Mouse (Mus musculus): Measurements from ENCODE around the gene Gm5741. TPM values are rescaled to one million over a fixed set of nuclear protein-coding genes. Genes with fewer than 3 reads are reported as not detected.
"Not testable (repeated sequence)": the region's sequence is repeated elsewhere in the genome, so short reads cannot be mapped to it uniquely, and the experiment has no call there.

Gm5741 gene
- 1 to 10 TPM in 1 of 2 experiments, not detected in 1; 1.2 TPM for total RNA-seq (2021)
- long read RNA-seq, experiment 1 = 0 reads
- long read RNA-seq, experiment 2 = 0 reads

DNA sequence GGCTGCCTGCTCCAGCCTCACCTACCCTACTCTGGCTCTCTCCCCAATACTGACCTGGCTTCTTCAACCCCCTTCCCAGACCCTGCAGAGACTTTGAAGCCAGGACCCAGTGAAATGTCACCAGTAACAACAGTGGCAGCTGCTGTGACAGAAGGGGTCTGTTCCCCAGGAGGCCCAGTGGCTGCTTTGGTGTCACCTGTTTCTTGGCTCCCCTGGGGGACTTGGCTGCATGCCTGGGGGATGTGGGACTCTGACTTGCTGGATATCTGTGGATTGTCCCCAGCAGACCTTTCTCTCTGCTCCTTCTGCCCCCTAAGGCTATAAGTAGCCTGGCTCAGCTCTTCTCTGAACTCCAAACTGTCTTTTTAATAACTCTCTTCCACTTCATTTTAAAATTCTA is at the start of gene Gm5741:
Gm5741 (minus strand) TSS at position 1 of the 400 bp plus-strand sequence.
- no peak for DNase-seq

DNA sequence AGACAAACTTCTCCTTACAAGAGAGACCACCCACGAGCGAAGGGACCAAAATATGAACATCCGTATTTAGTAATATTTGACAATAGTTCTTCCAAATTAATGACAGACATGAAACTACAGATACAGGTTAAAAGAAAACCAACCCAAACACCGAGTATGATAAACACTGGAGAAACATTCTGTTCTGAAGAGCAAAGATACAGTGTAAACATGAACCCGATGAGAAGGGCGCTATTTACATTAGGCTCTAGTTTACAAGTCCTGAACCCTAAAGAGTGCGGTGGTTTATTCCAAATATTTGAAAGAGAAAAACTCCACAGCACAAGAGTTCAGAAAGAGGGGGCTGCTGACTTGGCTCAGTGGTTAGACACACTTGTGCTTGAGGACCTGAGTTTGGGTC is 49.2 kb upstream of the Gm5741 start:
- no peak for DNase-seq

DNA sequence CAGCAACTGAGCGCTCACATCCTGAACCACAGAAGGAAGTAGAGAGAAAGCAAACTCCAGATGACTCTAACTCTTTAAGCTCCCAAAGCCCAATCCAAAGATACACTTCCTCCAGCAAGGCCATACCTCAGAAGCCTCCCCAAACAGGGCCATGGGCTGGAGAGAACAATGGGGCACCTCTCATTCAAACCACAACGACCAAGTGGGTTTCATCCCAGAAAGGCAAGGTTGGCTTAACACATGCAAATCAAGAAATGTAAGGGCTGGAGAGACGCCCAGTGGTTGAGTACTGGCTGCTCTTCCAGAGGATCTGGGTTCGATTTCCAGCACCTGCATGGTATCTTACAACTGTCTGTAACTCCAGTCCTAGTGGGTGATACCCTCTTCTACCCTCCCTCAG is 47.7 kb upstream of the Gm5741 start:
- DNase-seq = no peak

DNA sequence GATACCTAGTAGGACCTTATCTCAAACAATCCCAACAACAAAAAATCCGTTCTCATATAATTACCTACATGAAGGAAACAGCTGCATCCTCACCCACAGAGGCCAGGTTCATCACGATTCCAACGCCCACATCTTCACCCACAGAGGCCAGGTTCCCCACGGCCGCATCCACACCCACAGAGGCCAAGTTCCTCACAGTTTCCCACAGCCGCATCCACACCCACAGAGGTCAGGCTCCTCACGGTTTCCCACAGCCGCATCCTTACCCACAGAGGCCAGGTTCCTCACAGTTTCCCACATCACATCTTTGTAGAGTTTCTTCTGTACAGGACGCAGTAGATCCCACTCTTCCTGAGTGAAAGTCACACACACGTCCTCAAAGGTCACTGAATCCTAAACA is 45.5 kb upstream of the Gm5741 start:
- no peak for DNase-seq

DNA sequence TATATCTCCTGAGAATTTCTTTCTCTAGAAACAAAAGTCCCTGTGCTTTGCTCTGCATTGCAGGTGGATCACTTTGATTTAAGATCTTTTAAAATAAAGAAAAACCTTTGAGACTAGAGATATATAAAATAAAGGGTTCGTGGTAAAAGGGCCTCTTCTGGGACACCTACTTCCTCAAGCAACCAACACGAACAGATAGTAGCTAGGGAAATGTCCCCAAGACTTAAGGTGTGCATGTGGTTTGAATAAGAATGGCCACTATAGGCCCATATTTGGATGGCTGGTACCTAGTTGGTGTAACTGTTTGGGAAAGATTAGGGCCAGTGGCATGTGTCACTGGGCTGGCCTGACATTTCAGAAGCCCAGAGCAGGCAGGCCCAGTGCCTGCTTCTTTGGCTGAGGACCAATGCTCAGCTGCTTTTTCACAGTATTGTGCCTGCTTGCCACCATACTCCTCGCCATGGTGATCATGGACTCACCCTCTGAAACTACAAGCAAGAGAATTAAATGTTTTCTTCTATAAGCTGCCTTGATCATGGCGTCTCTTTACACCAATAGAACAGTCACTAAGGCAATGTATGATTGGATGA is 32.4 kb upstream of the Gm5741 start:
- DNase-seq = no peak

DNA sequence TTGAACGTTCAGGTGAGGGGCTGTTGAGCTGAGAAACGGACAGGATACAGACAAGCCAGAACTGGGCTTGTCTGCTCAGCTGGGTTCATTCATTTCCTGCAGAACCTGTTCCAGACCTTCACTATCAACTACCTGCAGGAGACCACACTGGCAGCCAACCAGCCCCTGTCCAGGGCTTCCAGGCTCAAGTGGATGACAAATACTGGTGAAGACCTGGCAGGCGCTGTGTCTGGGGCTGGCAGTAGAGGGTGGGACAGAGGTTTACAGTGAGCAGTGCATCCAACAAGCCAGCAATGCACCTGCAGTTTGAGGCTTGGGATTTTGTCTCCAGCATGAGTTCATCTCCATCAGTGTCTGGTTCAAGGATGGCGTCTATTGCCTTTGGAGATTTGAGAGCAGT is 29.1 kb upstream of the Gm5741 start:
- DNase-seq = no peak

DNA sequence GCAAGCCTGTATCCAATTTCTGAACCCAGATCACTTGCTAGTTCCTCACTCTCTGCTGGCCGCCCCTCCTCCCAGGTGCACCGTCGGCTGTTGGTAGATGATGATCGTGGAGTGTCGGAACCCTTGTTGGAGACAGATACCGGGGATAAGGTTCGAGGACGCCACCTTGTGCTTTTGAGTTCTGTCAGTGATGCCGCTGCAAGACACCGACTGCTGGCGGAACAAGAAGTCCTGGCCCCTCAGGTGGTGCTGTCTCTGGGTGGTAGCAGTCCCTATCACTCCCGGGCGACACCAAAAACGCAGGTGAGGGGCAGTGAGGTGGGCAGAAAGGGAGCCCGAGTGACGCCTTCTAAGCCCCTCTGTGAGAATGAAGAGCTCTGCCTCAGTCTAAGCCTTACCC is 28.4 kb upstream of the Gm5741 start:
- no peak for DNase-seq

DNA sequence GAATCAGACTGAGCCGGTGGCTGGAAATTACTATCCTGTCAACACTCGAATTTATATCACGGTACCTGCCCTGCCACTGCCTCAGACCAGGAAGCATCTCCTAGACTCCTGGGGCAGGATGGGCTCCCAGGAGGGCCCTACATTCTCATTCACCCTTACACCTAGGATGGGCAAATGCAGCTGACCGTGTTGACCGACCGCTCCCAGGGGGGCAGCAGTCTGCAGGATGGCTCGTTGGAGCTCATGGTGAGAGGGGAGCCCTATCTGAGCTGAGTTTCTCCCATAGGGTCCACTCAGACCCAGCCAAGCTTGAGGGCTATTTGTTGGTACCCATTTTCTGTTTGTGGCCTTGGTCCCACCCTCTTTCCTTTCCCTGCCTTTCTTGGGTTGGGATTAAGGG is 27.8 kb upstream of the Gm5741 start:
- no peak for DNase-seq

DNA sequence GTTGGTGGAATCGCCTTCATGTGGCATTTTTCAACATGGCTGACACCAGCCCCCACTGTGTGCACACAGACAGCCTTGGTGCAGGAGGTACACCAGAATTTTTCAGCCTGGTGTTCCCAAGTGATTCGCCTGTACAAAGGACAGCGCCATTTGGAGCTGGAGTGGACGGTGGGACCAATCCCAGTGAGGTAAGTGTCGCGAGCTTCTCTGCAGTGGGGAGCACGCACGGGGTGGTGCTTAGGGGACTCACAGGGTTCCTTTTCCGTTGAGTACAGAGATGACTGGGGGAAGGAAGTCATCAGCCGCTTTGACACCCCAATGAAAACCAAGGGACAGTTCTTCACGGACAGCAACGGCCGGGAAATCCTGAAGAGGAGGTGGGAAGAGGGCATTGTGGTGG is 27.3 kb upstream of the Gm5741 start:
- DNase-seq = no peak

DNA sequence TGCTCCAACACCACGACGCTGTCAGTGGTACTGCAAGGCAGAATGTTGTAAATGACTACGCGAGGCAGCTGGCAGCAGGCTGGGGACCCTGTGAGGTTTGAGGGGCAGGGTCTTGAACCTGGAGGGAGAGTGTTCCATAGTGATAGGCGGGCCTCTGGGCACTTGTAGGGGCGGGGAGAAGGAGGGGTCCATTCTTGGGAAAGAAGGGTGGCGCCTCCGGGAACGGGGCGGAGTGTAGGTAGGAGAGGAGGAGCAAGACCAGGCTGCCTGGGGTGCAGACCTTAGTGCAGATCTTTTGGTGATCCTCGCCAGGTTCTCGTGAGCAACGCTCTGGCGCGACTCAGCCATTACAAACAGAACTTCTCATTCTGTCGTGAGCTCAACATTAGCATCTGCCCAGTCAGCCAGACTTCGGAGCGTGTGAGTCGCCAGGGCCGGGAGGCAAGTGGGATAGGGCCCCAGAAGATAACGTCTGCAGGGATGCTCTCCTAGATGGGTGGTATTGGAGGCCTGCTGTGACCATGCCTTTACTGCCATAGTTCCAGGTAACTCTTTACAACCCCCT is 23.8 kb upstream of the Gm5741 start:
- no peak for DNase-seq

DNA sequence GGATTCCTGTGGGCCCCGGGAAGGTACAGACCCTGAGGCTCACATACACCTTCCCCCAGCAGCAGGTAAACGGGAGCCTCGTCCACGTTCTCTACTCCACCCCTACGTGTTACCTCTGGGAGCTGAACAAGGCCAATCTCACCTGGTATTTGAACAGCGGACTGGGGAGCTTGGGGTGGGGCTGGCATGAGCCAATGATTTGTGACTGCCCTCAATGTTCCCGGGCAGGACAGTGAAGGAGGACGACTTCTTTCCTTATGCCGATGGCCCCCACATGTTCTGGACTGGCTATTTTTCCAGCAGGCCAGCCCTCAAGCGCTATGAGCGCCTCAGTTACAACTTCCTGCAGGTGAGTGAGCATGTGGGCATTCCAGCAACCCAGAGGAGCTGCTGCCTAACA is 23.1 kb upstream of the Gm5741 start:
- no peak for DNase-seq

DNA sequence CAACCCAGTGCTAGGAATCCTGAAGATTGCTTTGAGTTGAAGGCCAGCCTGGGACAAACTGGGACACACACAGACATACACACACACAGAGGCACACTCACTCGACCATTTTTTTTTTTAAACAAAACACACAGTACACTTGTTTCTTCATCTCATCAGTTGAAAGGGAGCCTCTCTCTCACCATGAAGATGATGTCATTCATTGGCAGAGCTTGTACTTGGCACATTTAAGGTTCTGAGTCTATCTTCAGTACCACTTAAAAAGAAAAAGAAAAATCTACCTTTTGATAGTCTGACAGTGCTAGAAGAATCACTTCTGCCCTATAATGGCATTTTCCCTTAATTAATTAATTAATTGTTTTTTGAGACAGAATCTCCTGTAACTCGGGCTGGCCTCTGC is 21.0 kb upstream of the Gm5741 start:
- no peak for DNase-seq

DNA sequence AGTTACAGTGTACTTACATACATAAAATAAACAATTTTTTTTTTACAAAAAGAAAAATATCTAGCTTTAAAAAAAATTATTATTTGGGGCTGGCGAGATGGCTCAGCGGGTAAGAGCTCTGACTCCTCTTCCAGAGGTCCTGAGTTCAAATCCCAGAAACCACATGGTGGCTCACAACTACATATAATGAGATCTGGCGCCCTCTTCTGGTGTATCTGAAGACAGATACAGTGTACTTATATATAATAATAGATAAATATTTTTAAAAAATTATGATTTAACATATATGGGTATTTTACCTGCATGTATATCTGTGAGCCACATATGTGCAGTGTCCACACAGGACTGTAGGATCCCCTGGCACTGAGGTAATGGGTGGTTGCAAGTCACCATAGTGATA is 18.5 kb upstream of the Gm5741 start:
- DNase-seq = no peak

DNA sequence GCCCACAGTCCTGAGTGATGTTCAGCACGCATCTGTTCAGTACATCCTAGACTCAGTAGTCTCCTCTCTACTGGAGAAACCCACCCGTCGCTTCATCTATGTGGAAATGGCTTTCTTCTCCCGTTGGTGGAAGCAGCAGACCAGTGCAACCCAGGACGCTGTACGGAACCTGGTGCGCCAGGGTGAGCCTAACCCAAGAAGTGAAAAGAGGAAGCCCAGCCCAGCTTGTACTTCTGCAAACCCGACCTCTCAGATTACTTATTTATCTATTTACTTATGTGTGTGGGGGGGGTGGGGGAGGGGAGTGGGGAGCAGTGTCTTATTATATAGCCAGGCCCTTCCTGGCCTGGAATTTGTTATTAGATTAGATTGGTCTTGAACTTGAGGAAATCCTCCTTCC is 16.9 kb upstream of the Gm5741 start:
- no peak for DNase-seq

DNA sequence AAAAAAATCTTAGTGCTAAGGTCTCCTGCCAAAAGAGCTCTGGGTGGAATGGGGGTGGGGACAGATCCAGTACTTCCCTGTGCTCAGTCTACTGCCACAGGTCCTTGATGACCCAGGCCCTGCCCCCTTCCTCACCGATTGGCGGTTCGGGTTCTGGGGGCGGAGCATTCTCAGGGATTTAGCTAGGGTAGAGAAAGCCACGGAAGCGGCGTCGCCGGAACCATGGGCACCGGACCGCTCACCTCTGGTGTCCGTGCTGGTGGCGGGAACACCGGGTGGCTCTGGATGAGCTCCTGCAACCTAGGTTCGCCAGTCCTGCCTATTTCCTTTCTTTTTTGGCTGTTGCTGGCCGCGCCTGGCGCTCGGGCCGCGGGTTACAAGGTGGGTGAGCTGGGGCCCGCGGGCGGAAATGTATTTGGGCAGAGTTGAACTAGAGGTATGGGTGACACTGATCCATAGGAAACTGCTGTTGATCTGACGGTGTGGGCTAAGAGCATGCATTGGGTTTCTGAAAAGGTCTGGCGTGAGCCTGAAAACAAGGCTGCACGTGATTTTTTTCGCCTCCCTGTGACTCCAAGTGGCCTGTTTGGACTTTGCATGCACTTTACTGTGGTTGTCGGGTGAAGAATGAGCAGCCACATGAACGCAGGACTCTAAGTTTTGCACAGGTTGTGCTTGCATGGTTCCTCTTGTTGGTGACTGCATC is 15.5 kb upstream of the Gm5741 start, which contains the start of gene Man2b1:
Man2b1 (plus strand) TSS at position 163 of the 706 bp plus-strand sequence.
- peak; percentile 96 for DNase-seq

DNA sequence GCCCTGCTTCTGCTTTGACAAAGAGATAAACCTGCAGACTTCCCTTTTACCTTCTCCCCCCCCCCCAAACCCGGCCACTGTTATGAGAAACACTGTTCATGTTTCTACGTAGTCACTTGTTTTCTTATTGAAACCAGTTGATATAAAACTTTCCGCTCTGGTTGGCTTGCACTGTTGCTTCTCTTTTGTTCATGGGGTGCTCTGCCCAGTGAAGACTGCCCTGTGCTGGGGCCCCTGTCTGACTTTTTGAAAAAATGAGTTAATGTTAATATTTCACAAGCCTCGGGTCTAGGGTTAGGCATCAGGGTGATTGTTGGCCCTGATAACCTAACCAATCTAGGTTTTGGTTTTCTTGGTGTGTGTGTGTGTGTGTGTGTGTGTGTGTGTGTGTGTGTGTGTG is 14.4 kb upstream of the Gm5741 start:
- not testable (repeated sequence) for DNase-seq

DNA sequence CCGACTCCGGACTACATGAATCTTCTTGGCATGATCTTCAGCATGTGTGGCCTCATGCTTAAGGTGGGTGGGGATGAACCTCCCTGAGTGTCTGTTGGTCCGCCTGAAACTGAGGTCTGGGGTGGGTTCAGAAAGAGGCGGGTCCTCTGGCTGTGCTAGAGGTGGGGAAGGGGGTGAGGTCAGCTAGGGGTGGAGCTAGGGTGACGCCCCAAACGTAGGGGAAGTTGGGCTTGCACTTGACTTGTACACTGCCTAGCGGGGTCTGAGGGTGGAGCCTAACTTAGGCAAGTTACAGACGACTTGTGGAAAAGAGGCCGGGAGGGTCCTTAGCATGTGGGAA is 13.4 kb upstream of the Gm5741 start, which contains the start of gene Wdr83:
Wdr83 (minus strand) TSS at position 91 of the 340 bp plus-strand sequence.
- DNase-seq = peak; percentile 37 to 53

DNA sequence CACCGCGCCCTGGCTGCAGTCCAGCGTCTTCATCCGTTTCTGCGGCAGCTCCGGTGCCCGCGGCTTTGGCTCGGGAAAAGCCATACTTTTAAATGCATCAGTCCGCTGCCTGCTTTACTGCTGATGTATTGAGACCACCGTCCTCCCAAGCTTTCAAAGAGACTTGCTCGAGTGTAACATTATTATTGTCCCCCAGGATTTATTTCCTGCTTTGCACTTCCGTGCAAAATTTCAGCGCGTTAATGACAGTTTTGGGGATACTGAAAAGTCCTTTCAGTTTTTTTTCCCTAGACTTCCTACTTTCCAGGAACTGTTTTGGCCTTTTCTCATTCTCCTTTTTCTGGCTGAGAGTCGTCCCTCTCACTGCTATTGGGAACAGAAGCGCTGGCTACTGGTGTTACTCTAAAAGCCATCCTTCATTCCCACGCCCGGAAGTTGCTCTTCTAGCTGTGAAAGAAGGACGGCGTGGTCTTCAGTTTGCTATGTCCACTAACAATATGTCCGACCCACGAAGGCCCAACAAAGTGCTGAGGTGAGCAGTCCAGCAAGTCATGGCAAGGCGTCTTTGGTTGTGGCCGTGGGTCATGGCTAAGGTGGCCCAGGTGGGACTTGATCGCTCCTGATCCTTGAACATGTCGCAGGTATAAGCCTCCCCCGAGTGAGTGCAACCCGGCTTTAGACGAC is 12.9 kb upstream of the Gm5741 start, which contains the start of gene Wdr83os:
Wdr83os (plus strand) TSS at position 209 of the 684 bp plus-strand sequence.
- DNase-seq = peak; percentile 49 to 54

DNA sequence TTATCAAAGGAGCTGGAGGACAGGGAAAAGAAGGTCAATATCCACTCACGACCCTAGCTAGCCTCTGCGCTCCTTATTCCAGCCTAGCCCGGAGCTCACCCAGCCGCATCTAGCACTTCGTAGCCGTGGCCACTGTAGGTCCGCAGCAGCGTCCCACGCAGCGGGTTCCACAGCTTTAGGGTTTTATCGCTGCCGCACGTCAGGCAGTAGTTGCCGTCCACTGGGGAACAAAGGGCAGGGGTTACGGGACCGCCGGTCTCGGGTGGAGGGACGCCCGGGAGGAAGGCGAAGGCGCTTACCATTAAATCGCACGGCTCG is 12.4 kb upstream of the Gm5741 start:
- DNase-seq = no peak

DNA sequence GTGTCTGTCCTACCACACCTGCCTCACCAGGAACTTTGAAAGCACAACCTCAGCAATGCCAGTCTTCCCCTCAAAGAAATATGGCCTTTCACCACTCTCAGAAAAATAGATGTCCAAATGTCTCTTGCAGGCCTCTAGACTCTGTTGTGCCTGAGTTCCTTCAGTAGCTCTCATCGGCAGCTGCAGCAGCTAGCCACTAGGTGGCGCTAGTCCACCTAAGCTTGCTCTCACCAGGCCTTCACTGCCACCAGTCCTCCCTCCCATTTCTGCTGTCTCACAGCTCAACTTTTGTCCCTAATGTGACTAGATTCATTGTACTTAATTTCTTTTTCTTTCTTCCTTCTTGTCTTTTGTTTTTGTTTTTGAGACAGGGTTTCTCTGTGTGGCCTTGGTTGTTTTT is 9.2 kb upstream of the Gm5741 start:
- peak; percentile 79 to 85 for DNase-seq

DNA sequence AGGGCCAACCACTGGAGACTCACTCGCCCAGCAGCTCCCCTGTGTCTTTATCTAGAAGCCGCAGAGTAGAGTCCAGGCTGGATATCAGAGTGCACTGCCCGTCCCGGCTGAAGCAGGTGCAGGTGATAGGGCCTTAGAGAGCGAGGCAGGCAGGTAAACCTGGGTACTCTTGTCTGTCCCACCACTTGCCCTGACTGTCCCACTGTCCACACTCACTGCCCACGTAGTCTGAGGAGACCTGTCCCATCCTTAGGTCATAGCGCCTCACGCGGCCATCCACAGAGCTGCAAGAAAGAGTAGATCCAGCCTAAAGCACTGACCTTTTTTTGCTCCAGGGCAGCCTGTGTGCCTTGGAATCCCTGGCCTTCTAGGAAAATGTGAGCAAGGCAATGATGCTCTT is 8.2 kb upstream of the Gm5741 start:
- peak; percentile 47 to 62 for DNase-seq

DNA sequence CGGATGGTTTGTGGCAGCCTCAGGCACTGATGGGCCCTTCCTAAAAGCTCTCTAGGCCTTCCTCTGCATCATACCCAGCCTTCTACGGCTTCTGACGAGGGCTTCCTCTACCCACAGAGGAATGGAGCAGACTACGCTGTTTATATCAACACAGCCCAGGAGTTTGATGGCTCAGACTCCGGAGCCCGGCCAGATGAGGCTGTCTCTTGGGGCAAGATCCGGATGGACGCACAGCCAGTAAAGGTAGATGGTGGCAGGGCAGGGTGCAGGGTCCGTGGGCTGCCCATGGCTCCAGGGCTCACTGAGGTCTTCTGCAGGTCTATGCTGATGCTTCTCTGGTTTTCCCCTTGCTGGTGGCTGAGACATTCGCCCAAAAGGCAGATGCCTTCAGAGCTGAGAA is 6.8 kb upstream of the Gm5741 start:
- no peak for DNase-seq

DNA sequence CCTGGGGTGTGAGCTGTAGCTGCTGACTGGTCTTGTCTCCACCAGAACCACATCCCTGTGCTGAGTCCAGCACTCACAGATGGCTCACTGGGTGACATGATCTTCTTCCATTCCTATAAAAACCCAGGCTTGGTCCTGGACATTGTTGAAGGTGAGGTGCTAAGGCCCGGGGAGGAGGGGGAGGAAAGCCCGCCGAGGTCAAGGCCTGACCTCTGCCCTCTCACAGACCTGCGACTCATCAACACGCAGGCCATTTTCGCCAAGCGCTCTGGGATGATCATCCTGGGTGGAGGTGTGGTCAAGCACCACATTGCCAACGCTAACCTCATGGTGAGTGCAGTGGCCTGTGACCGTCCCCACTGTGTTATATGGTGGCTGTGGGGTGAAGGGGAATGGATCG is 6.4 kb upstream of the Gm5741 start:
- DNase-seq = no peak

All from adrenal gland, postnatal 36 days (tissue).